Mouse (Mus musculus) midbrain, embryonic 10.5 days (tissue): ENCODE results near the gene Riok1. TPM values are rescaled to one million over a fixed set of nuclear protein-coding genes. Genes with fewer than 3 reads are reported as not detected.

Experiments used
- DNase-seq: peaks from one replicate; pipeline ENCODE4 v3.0.0-alpha.2; 2017; ENCODE audit warnings: low spot score
- H3K27ac ChIP-seq: fragments of 300-500 bp; sonication (generic); replicated peaks from 2 replicates; pipeline ENCODE4 v1.5.1; 2016; ENCODE audit warnings: mild to moderate bottlenecking
- H3K27me3 ChIP-seq: fragments of 300-500 bp; sonication (generic); 2 replicates; pipeline ENCODE4 v1.6.1; 2016; ENCODE audit warnings: low read depth, mild to moderate bottlenecking; ENCODE audit not compliant: poor library complexity, severe bottlenecking
- H3K36me3 ChIP-seq: fragments of 300-500 bp; sonication (generic); 2 replicates; pipeline ENCODE4 v1.6.1; 2016; ENCODE audit warnings: mild to moderate bottlenecking, moderate library complexity
- H3K4me1 ChIP-seq: fragments of 300-500 bp; sonication (generic); 2 replicates; pipeline ENCODE4 v1.6.1; 2016
- H3K4me3 ChIP-seq: fragments of 300-500 bp; sonication (generic); 2 replicates; pipeline ENCODE4 v1.5.1; 2016; ENCODE audit warnings: mild to moderate bottlenecking, moderate library complexity
- H3K9me3 ChIP-seq: fragments of 300-500 bp; sonication (generic); replicated peaks from 2 replicates; pipeline ENCODE4 v1.6.1; 2016; ENCODE audit warnings: mild to moderate bottlenecking
- WGBS: fragments of 180-500 bp; shearing (Covaris S2); methylation state at CpG from one replicate; pipeline ENCODE4 v1.1.7; 2016; 5-methylcytosine and 5-hydroxymethylcytosine counted together
- polyA plus RNA-seq: library from polyadenylated mRNA; unstranded; fragments of >200 nt; fragmentation: Nextera tagmentation; extraction: Ambion mirVana; gene quantifications from 2 replicates; pipeline ENCODE4 v1.2.1, GENCODE M21; 2016

Gene Riok1
- polyA plus RNA-seq, 1 experiment from 2014 or later, result 50.8 TPM

GRCm38 (mm10) chr13:38074404-38074803 lies 37.6 kb downstream of the Riok1 start:
- WGBS, result 75% methylated on average over 5 of the region's 5 CpGs
- Histone ChIP-seq H3K27me3 (no peaks in the 10 kb centered on the region), H3K4me1 (peaks cover 11% of the 10 kb centered on the region)

GRCm38 (mm10) chr13:38077113-38077512 lies 40.3 kb downstream of the Riok1 start:
- 22% methylated on average over 11 of the region's 11 CpGs for WGBS
- Histone ChIP-seq H3K4me3 (no peak overlapping the region), H3K9me3 (no peaks in the 10 kb centered on the region), H3K36me3 (no peaks in the 10 kb centered on the region), H3K27me3 (no peaks in the 10 kb centered on the region), H3K4me1 (peaks cover 11% of the 10 kb centered on the region), H3K27ac (no peak overlapping the region)
- DNase-seq, result no peak

More at GRCm38 (mm10) chr13:38074404-38074803, 37.6 kb downstream of the Riok1 start:
- H3K9me3 ChIP-seq, result no peaks in the 10 kb centered on the region
- no peak overlapping the region for H3K27ac ChIP-seq
- no peak for DNase-seq
- no peaks in the 10 kb centered on the region for H3K36me3 ChIP-seq
- H3K4me3 ChIP-seq, result no peak overlapping the region

GRCm38 (mm10) chr13:38078836-38079235 lies 42.0 kb downstream of the Riok1 start:
- 37% methylated on average over 6 of the region's 6 CpGs for WGBS
- Histone ChIP-seq H3K4me3 (no peak overlapping the region), H3K9me3 (no peaks in the 10 kb centered on the region), H3K27ac (no peak overlapping the region), H3K27me3 (no peaks in the 10 kb centered on the region), H3K36me3 (no peaks in the 10 kb centered on the region), H3K4me1 (peaks cover 11% of the 10 kb centered on the region)
- DNase-seq, result no peak

GRCm38 (mm10) chr13:38079366-38079765 lies 42.6 kb downstream of the Riok1 start:
- H3K4me3 ChIP-seq, result no peak overlapping the region
- H3K27ac ChIP-seq, result no peak overlapping the region
- H3K36me3 ChIP-seq, result no peaks in the 10 kb centered on the region
- H3K27me3 ChIP-seq, result no peaks in the 10 kb centered on the region
- DNase-seq, result no peak
- 83% methylated on average over 5 of the region's 5 CpGs for WGBS
- H3K4me1 ChIP-seq, result peaks cover 11% of the 10 kb centered on the region
- no peaks in the 10 kb centered on the region for H3K9me3 ChIP-seq

- 68% methylated on average over 9 of the region's 9 CpGs for WGBS
- H3K4me1 ChIP-seq, result peaks cover 11% of the 10 kb centered on the region
- H3K36me3 ChIP-seq, result no peaks in the 10 kb centered on the region
- no peak overlapping the region for H3K27ac ChIP-seq
- no peak for DNase-seq
- no peaks in the 10 kb centered on the region for H3K9me3 ChIP-seq
- no peaks in the 10 kb centered on the region for H3K27me3 ChIP-seq
- H3K4me3 ChIP-seq, result no peak overlapping the region
Observed at GRCm38 (mm10) chr13:38080014-38080413, 43.2 kb downstream of the Riok1 start.

GRCm38 (mm10) chr13:38080725-38081124 lies 43.9 kb downstream of the Riok1 start:
- WGBS, result 86% methylated on average over 14 of the region's 14 CpGs
- no peak for DNase-seq
- Histone ChIP-seq H3K36me3 (no peaks in the 10 kb centered on the region), H3K27me3 (no peaks in the 10 kb centered on the region), H3K4me3 (no peak overlapping the region), H3K27ac (no peak overlapping the region), H3K4me1 (peaks cover 11% of the 10 kb centered on the region), H3K9me3 (no peaks in the 10 kb centered on the region)

- no peak for DNase-seq
- Histone ChIP-seq H3K9me3 (no peaks in the 10 kb centered on the region), H3K36me3 (no peaks in the 10 kb centered on the region), H3K27ac (no peak overlapping the region), H3K4me3 (no peak overlapping the region), H3K4me1 (peaks cover 11% of the 10 kb centered on the region), H3K27me3 (no peaks in the 10 kb centered on the region)
- 81% methylated on average over 7 of the region's 7 CpGs for WGBS
Observed at GRCm38 (mm10) chr13:38081161-38081560, 44.4 kb downstream of the Riok1 start.

GRCm38 (mm10) chr13:38086711-38087110 lies 49.9 kb downstream of the Riok1 start:
- H3K27me3 ChIP-seq, result no peaks in the 10 kb centered on the region
- WGBS, result 72% methylated on average over 3 of the region's 3 CpGs
- no peak overlapping the region for H3K27ac ChIP-seq
- no peaks in the 10 kb centered on the region for H3K9me3 ChIP-seq
- H3K4me3 ChIP-seq, result no peak overlapping the region
- DNase-seq, result no peak
- H3K36me3 ChIP-seq, result no peaks in the 10 kb centered on the region
- H3K4me1 ChIP-seq, result peaks cover 9% of the 10 kb centered on the region; the same call in 1 of the 2 replicates

GRCm38 (mm10) chr13:38088008-38088407 lies 51.2 kb downstream of the Riok1 start:
- no peaks in the 10 kb centered on the region for H3K36me3 ChIP-seq
- WGBS, result 78% methylated on average over 3 of the region's 3 CpGs
- no peaks in the 10 kb centered on the region for H3K9me3 ChIP-seq
- H3K27ac ChIP-seq, result no peak overlapping the region
- DNase-seq, result no peak
- H3K27me3 ChIP-seq, result no peaks in the 10 kb centered on the region
- peaks cover 9% of the 10 kb centered on the region; the same call in 1 of the 2 replicates for H3K4me1 ChIP-seq
- no peak overlapping the region for H3K4me3 ChIP-seq

- no peak for DNase-seq
- H3K4me3 ChIP-seq, result no peak overlapping the region
- 93% methylated on average over 6 of the region's 6 CpGs for WGBS
- no peaks in the 10 kb centered on the region for H3K9me3 ChIP-seq
- H3K4me1 ChIP-seq, result peaks cover 9% of the 10 kb centered on the region; the same call in 1 of the 2 replicates
- no peak overlapping the region for H3K27ac ChIP-seq
- H3K36me3 ChIP-seq, result no peaks in the 10 kb centered on the region
- H3K27me3 ChIP-seq, result no peaks in the 10 kb centered on the region
Observed at GRCm38 (mm10) chr13:38089449-38089848, 52.7 kb downstream of the Riok1 start.

GRCm38 (mm10) chr13:38089871-38090270 lies 53.1 kb downstream of the Riok1 start:
- DNase-seq, result no peak
- H3K27ac ChIP-seq, result no peak overlapping the region
- 65% methylated on average over 4 of the region's 4 CpGs for WGBS
- no peaks in the 10 kb centered on the region for H3K9me3 ChIP-seq
- no peaks in the 10 kb centered on the region for H3K27me3 ChIP-seq
- H3K36me3 ChIP-seq, result no peaks in the 10 kb centered on the region
- no peak overlapping the region for H3K4me3 ChIP-seq
- H3K4me1 ChIP-seq, result peaks cover 9% of the 10 kb centered on the region; the same call in 1 of the 2 replicates

GRCm38 (mm10) chr13:38096207-38096606 lies 59.4 kb downstream of the Riok1 start:
- Histone ChIP-seq H3K36me3 (no peaks in the 10 kb centered on the region), H3K9me3 (no peaks in the 10 kb centered on the region), H3K4me1 (no peaks in the 10 kb centered on the region), H3K4me3 (no peak overlapping the region), H3K27me3 (no peaks in the 10 kb centered on the region), H3K27ac (no peak overlapping the region)
- no peak for DNase-seq
- WGBS, result 73% methylated on average over 4 of the region's 4 CpGs

- 83% methylated on average over 4 of the region's 4 CpGs for WGBS
- H3K27me3 ChIP-seq, result no peaks in the 10 kb centered on the region
- H3K4me1 ChIP-seq, result no peaks in the 10 kb centered on the region
- no peaks in the 10 kb centered on the region for H3K36me3 ChIP-seq
- no peak overlapping the region for H3K27ac ChIP-seq
- H3K9me3 ChIP-seq, result no peaks in the 10 kb centered on the region
- no peak for DNase-seq
- H3K4me3 ChIP-seq, result no peak overlapping the region
Observed at GRCm38 (mm10) chr13:38103406-38103805, 66.6 kb downstream of the Riok1 start.

GRCm38 (mm10) chr13:38104501-38104900 lies 67.7 kb downstream of the Riok1 start:
- Histone ChIP-seq H3K36me3 (no peaks in the 10 kb centered on the region), H3K4me1 (no peaks in the 10 kb centered on the region), H3K27ac (no peak overlapping the region), H3K4me3 (no peak overlapping the region), H3K27me3 (no peaks in the 10 kb centered on the region), H3K9me3 (no peaks in the 10 kb centered on the region)
- WGBS, result 95% methylated on average over 10 of the region's 10 CpGs
- DNase-seq, result no peak
